Mouse (Mus musculus): ENCODE data around the gene Slc1a5. TPM values are rescaled to one million over a fixed set of nuclear protein-coding genes. Genes with fewer than 3 reads are reported as not detected.

The Slc1a5 gene
- polyA plus RNA-seq, 1 experiment = 113 TPM

- H3K4me2 ChIP-seq (ENCODE audit: low read depth) = no peak overlapping the region
Observed at GRCm38 (mm10) chr7:16819794-16820193, 38.7 kb downstream of the Slc1a5 start.

GRCm38 (mm10) chr7:16820271-16820763, 39.2 kb downstream of the Slc1a5 start:
- H3K79me2 ChIP-seq (ENCODE audit: control insufficient read depth, insufficient read depth) = peaks cover 71% of the 10 kb centered on the region
- H3K27me3 ChIP-seq (ENCODE audit: control insufficient read depth, insufficient read depth, insufficient read length) = no peaks in the 10 kb centered on the region

More at GRCm38 (mm10) chr7:16819794-16820193, 38.7 kb downstream of the Slc1a5 start:
- Histone ChIP-seq H3ac (ENCODE audit: control insufficient read depth, insufficient read length) (no peak overlapping the region), H3K4me3 (no peak overlapping the region), H3K36me3 (ENCODE audit: control insufficient read depth, insufficient read depth) (no peaks in the 10 kb centered on the region), H3K79me2 (ENCODE audit: control insufficient read depth, insufficient read depth) (peaks cover 71% of the 10 kb centered on the region), H3K27me3 (ENCODE audit: control insufficient read depth, insufficient read depth, insufficient read length) (no peaks in the 10 kb centered on the region)
- TF ChIP-seq MYOD1 (IDR thresholded peaks at IDR 0.05; ENCODE audit: control insufficient read depth in 1 of 3, insufficient read length in 2 of 3, low read depth in 2 of 3) (no peak), TCF3 (IDR thresholded peaks at IDR 0.05; ENCODE audit: insufficient read length, low read depth) (no peak), TCF12 (IDR thresholded peaks at IDR 0.05; ENCODE audit: insufficient read depth, poor library complexity, severe bottlenecking) (no peak), MAX (IDR thresholded peaks at IDR 0.05; ENCODE audit: low read depth) (no peak), REST (IDR thresholded peaks at IDR 0.05; ENCODE audit: insufficient read depth, insufficient read length) (no peak), E2F4 (IDR thresholded peaks at IDR 0.05; ENCODE audit: insufficient read depth) (no peak), POLR2AphosphoS2 (IDR thresholded peaks at IDR 0.05; ENCODE audit: insufficient read length, low read depth) (no peak), SRF (IDR thresholded peaks at IDR 0.05; ENCODE audit: control insufficient read depth, insufficient read length, low read depth) (no peak), POLR2A (IDR thresholded peaks at IDR 0.05; ENCODE audit: insufficient read length, low read depth) (no peak), MYOG (IDR thresholded peaks at IDR 0.05; ENCODE audit: control insufficient read depth in 1 of 3, insufficient read depth in 1 of 3, insufficient read length in 2 of 3, low read depth in 2 of 3) (no peak)

GRCm38 (mm10) chr7:16821091-16821490, 40.0 kb downstream of the Slc1a5 start:
- Histone ChIP-seq H3K79me2 (ENCODE audit: control insufficient read depth, insufficient read depth) (peaks cover 67% of the 10 kb centered on the region), H3K4me2 (ENCODE audit: low read depth) (no peak overlapping the region), H3K4me3 (no peak overlapping the region), H3K27me3 (ENCODE audit: control insufficient read depth, insufficient read depth, insufficient read length) (no peaks in the 10 kb centered on the region), H3K36me3 (ENCODE audit: control insufficient read depth, insufficient read depth) (no peaks in the 10 kb centered on the region), H3ac (ENCODE audit: control insufficient read depth, insufficient read length) (no peak overlapping the region)
- TF ChIP-seq SRF (IDR thresholded peaks at IDR 0.05; ENCODE audit: control insufficient read depth, insufficient read length, low read depth) = no peak
- TF ChIP-seq MYOG (IDR thresholded peaks at IDR 0.05; ENCODE audit: control insufficient read depth in 1 of 3, insufficient read depth in 1 of 3, insufficient read length in 2 of 3, low read depth in 2 of 3) = no peak
- TF ChIP-seq POLR2AphosphoS2 (IDR thresholded peaks at IDR 0.05; ENCODE audit: insufficient read length, low read depth) = no peak
- TF ChIP-seq REST (IDR thresholded peaks at IDR 0.05; ENCODE audit: insufficient read depth, insufficient read length) = no peak
- no peak for TF ChIP-seq E2F4 (IDR thresholded peaks at IDR 0.05; ENCODE audit: insufficient read depth)
- TF ChIP-seq MYOD1 (IDR thresholded peaks at IDR 0.05; ENCODE audit: control insufficient read depth in 1 of 3, insufficient read length in 2 of 3, low read depth in 2 of 3) = no peak
- TF ChIP-seq USF1 (IDR thresholded peaks at IDR 0.05; ENCODE audit: low read depth) = no peak
- TF ChIP-seq MAX (IDR thresholded peaks at IDR 0.05; ENCODE audit: low read depth) = no peak
- no peak for TF ChIP-seq TCF12 (IDR thresholded peaks at IDR 0.05; ENCODE audit: insufficient read depth, poor library complexity, severe bottlenecking)
- TF ChIP-seq CEBPB (IDR thresholded peaks at IDR 0.05; ENCODE audit: insufficient read depth, poor library complexity, severe bottlenecking) = no peak
- TF ChIP-seq POLR2A (IDR thresholded peaks at IDR 0.05; ENCODE audit: insufficient read length, low read depth) = no peak
- no peak for TF ChIP-seq TCF3 (IDR thresholded peaks at IDR 0.05; ENCODE audit: insufficient read length, low read depth)

More at GRCm38 (mm10) chr7:16820271-16820763, 39.2 kb downstream of the Slc1a5 start:
- Histone ChIP-seq H3K4me3 (no peak overlapping the region), H3K4me2 (ENCODE audit: low read depth) (no peak overlapping the region), H3ac (ENCODE audit: control insufficient read depth, insufficient read length) (no peak overlapping the region), H3K36me3 (ENCODE audit: control insufficient read depth, insufficient read depth) (no peaks in the 10 kb centered on the region)
- TF ChIP-seq REST (IDR thresholded peaks at IDR 0.05; ENCODE audit: insufficient read depth, insufficient read length) (no peak), MYOD1 (IDR thresholded peaks at IDR 0.05; ENCODE audit: control insufficient read depth in 1 of 3, insufficient read length in 2 of 3, low read depth in 2 of 3) (no peak), TCF3 (IDR thresholded peaks at IDR 0.05; ENCODE audit: insufficient read length, low read depth) (no peak), E2F4 (IDR thresholded peaks at IDR 0.05; ENCODE audit: insufficient read depth) (no peak), SRF (IDR thresholded peaks at IDR 0.05; ENCODE audit: control insufficient read depth, insufficient read length, low read depth) (no peak), POLR2A (IDR thresholded peaks at IDR 0.05; ENCODE audit: insufficient read length, low read depth) (no peak), MYOG (IDR thresholded peaks at IDR 0.05; ENCODE audit: control insufficient read depth in 1 of 3, insufficient read depth in 1 of 3, insufficient read length in 2 of 3, low read depth in 2 of 3) (no peak), POLR2AphosphoS2 (IDR thresholded peaks at IDR 0.05; ENCODE audit: insufficient read length, low read depth) (no peak), TCF12 (IDR thresholded peaks at IDR 0.05; ENCODE audit: insufficient read depth, poor library complexity, severe bottlenecking) (no peak), USF1 (IDR thresholded peaks at IDR 0.05; ENCODE audit: low read depth) (no peak), CEBPB (IDR thresholded peaks at IDR 0.05; ENCODE audit: insufficient read depth, poor library complexity, severe bottlenecking) (no peak), MAX (IDR thresholded peaks at IDR 0.05; ENCODE audit: low read depth) (no peak)

- TF ChIP-seq MYOD1 (IDR thresholded peaks at IDR 0.05; ENCODE audit: control insufficient read depth in 1 of 3, insufficient read length in 2 of 3, low read depth in 2 of 3) = no peak
- no peak for TF ChIP-seq SRF (IDR thresholded peaks at IDR 0.05; ENCODE audit: control insufficient read depth, insufficient read length, low read depth)
- no peak for TF ChIP-seq TCF3 (IDR thresholded peaks at IDR 0.05; ENCODE audit: insufficient read length, low read depth)
- TF ChIP-seq MYOG (IDR thresholded peaks at IDR 0.05; ENCODE audit: control insufficient read depth in 1 of 3, insufficient read depth in 1 of 3, insufficient read length in 2 of 3, low read depth in 2 of 3) = no peak
- TF ChIP-seq CEBPB (IDR thresholded peaks at IDR 0.05; ENCODE audit: insufficient read depth, poor library complexity, severe bottlenecking) = no peak
- no peak for TF ChIP-seq USF1 (IDR thresholded peaks at IDR 0.05; ENCODE audit: low read depth)
- no peak for TF ChIP-seq TCF12 (IDR thresholded peaks at IDR 0.05; ENCODE audit: insufficient read depth, poor library complexity, severe bottlenecking)
- no peak for TF ChIP-seq E2F4 (IDR thresholded peaks at IDR 0.05; ENCODE audit: insufficient read depth)
- TF ChIP-seq MAX (IDR thresholded peaks at IDR 0.05; ENCODE audit: low read depth) = no peak
- TF ChIP-seq POLR2A (IDR thresholded peaks at IDR 0.05; ENCODE audit: insufficient read length, low read depth) = no peak
- no peak for TF ChIP-seq REST (IDR thresholded peaks at IDR 0.05; ENCODE audit: insufficient read depth, insufficient read length)
- no peak for TF ChIP-seq POLR2AphosphoS2 (IDR thresholded peaks at IDR 0.05; ENCODE audit: insufficient read length, low read depth)
- H3K27me3 ChIP-seq (ENCODE audit: control insufficient read depth, insufficient read depth, insufficient read length) = no peaks in the 10 kb centered on the region
- peaks cover 66% of the 10 kb centered on the region for H3K79me2 ChIP-seq (ENCODE audit: control insufficient read depth, insufficient read depth)
- no peak overlapping the region for H3ac ChIP-seq (ENCODE audit: control insufficient read depth, insufficient read length)
- H3K36me3 ChIP-seq (ENCODE audit: control insufficient read depth, insufficient read depth) = no peaks in the 10 kb centered on the region
- no peak overlapping the region for H3K4me3 ChIP-seq
- no peak overlapping the region for H3K4me2 ChIP-seq (ENCODE audit: low read depth)
Observed at GRCm38 (mm10) chr7:16821669-16822101, 40.5 kb downstream of the Slc1a5 start.

Measured in myocyte (in vitro differentiated cells).